Mouse (Mus musculus): Measurements from ENCODE around the gene Gnb1.

GRCm38 (mm10) chr4:155595777-155596176 lies 104.6 kb downstream of the Gnb1 start:
- no peak for TF ChIP-seq CTCF (IDR thresholded peaks at IDR 0.05; ENCODE audit: control insufficient read depth, insufficient read depth, insufficient read length)
- TF ChIP-seq MYOD1 (IDR thresholded peaks at IDR 0.05; ENCODE audit: control insufficient read depth, insufficient read length, low read depth): no peak
- no peak for TF ChIP-seq USF1 (IDR thresholded peaks at IDR 0.05; ENCODE audit: low read depth)
- no peak for TF ChIP-seq FOSL1 (IDR thresholded peaks at IDR 0.05; ENCODE audit: insufficient read depth, low read length, poor library complexity, severe bottlenecking)
